Mouse (Mus musculus) midbrain, embryonic 11.5 days (tissue): ENCODE measurements around the gene Vps13d. TPM values are rescaled to one million over a fixed set of nuclear protein-coding genes. Genes with fewer than 3 reads are reported as not detected.

Experiments
- ATAC-seq: fragments of 200-750 bp; cut with Nextera tagmentation; 2 replicates; pipeline ENCODE4 v1.8.0; 2017; ENCODE audit warnings: moderate TSS enrichment, moderate library complexity; ENCODE audit not compliant: low FRiP score
- DNase-seq: peaks from one replicate; pipeline ENCODE4 v3.0.0; 2015; ENCODE audit warnings: low spot score; ENCODE audit errors: missing footprints
- H3K27ac ChIP-seq: fragments of 300-500 bp; sonication (generic); 2 replicates; pipeline ENCODE4 v1.5.1; 2014; ENCODE audit warnings: low read depth, low read length
- H3K27me3 ChIP-seq: fragments of 300-500 bp; sonication (generic); 2 replicates; pipeline ENCODE4 v1.6.1; 2014; ENCODE audit warnings: mild to moderate bottlenecking, low read length, moderate library complexity, mixed read lengths; ENCODE audit not compliant: control insufficient read depth, insufficient read depth
- H3K36me3 ChIP-seq: fragments of 300-500 bp; sonication (generic); 2 replicates; pipeline ENCODE4 v1.6.1; 2014; ENCODE audit warnings: mild to moderate bottlenecking, low read length, moderate library complexity, mixed read lengths; ENCODE audit not compliant: control insufficient read depth, insufficient read depth
- H3K4me1 ChIP-seq: fragments of 300-500 bp; sonication (generic); 2 replicates; pipeline ENCODE4 v1.6.1; 2014; ENCODE audit warnings: low read length; ENCODE audit not compliant: control insufficient read depth, insufficient read depth
- H3K4me2 ChIP-seq: fragments of 300-500 bp; sonication (generic); 2 replicates; pipeline ENCODE4 v1.6.1; 2014; ENCODE audit warnings: mild to moderate bottlenecking, moderate library complexity
- H3K4me3 ChIP-seq: fragments of 300-500 bp; sonication (generic); 2 replicates; pipeline ENCODE4 v1.5.1; 2014; ENCODE audit warnings: low read depth, low read length
- H3K9ac ChIP-seq: fragments of 300-500 bp; sonication (generic); 2 replicates; pipeline ENCODE4 v1.6.1; 2014; ENCODE audit warnings: low read length
- H3K9me3 ChIP-seq: fragments of 300-500 bp; sonication (generic); 2 replicates; pipeline ENCODE4 v1.6.1; 2016; ENCODE audit warnings: low read length; ENCODE audit not compliant: control insufficient read depth
- WGBS: fragments of 180-500 bp; shearing (Covaris S2); extraction: QIAGEN DNeasy Blood & Tissue Kit; methylation state at CpG from one replicate; pipeline ENCODE4 v1.1.7; 2014; 5-methylcytosine and 5-hydroxymethylcytosine counted together
- polyA plus RNA-seq: library from polyadenylated mRNA; unstranded; fragments of >200 nt; fragmentation: Nextera tagmentation; extraction: Ambion mirVana; gene quantifications from 2 replicates; pipeline ENCODE4 v1.2.1, GENCODE M21; 2014

Gene Vps13d
- polyA plus RNA-seq, 1 experiment from 2014 or later: 8.7 TPM

DNA sequence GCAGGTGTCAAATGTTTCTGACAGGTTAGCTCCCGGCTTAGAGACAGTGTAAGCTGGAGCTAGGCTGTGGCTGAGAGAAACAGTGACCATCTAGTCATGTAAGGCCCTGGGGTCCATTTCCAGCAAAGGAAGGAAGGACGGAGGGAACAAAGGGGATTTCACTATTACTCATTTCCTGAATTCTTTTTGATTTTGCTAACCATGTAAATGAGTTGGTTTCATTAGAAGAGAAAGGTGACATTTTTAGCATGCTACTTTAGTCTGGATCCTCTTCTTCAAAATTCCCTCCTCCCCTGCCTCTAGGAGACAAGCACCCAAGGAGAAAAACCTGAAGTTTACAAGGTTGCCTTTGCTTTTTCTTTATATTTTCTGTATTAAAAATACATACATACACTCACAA, 214.7 kb downstream of the Vps13d start:
- 82% methylated on average over 2 of the region's 2 CpGs for WGBS
- Histone ChIP-seq H3K9me3 (no peaks in the 10 kb centered on the region), H3K4me2 (no peak overlapping the region), H3K27ac (no peak overlapping the region), H3K36me3 (no peaks in the 10 kb centered on the region), H3K27me3 (no peaks in the 10 kb centered on the region), H3K4me1 (0 out of 2 replicates have a peak, but pooled peaks cover 2% of the 10 kb centered on the region), H3K4me3 (no peak overlapping the region), H3K9ac (no peak overlapping the region)
- DNase-seq: no peak
- no peak for ATAC-seq

GRCm38 (mm10) chr4:144978039-144978438, 216.8 kb downstream of the Vps13d start:
- Histone ChIP-seq H3K27me3 (no peaks in the 10 kb centered on the region), H3K4me3 (no peak overlapping the region), H3K4me1 (no peaks in the 10 kb centered on the region), H3K9ac (no peak overlapping the region), H3K27ac (no peak overlapping the region), H3K4me2 (no peak overlapping the region), H3K36me3 (0 out of 2 replicates have a peak, but pooled peaks cover 2% of the 10 kb centered on the region), H3K9me3 (no peaks in the 10 kb centered on the region)
- 93% methylated on average over 6 of the region's 6 CpGs for WGBS
- no peak for ATAC-seq
- no peak for DNase-seq

DNA sequence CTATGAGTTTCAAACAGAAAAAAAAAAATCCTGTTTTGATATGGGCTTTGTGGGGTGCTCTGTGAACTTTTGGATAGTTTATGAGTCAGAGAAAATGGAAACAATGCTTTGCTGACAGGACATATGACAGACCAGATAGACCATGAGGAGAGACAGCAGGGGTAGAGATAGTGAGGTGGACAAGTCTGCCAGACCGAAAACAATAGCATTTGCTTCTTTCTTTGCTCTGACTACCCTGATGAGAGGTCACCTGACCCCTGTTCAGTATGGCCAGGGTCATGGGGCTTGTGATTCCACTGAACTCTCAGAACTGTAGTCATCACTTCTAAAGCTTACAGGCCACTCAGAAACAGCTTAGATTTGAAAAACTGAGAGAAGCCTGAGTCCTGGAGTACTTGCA, 217.7 kb downstream of the Vps13d start:
- no peak overlapping the region for H3K4me3 ChIP-seq
- no peaks in the 10 kb centered on the region for H3K4me1 ChIP-seq
- H3K27me3 ChIP-seq: no peaks in the 10 kb centered on the region
- H3K9ac ChIP-seq: no peak overlapping the region
- H3K4me2 ChIP-seq: no peak overlapping the region
- no peak for DNase-seq
- whole genome bisulfite sequencing: 58% methylated on average over 1 of the region's 1 CpGs
- no peak for ATAC-seq
- H3K9me3 ChIP-seq: no peaks in the 10 kb centered on the region
- 0 out of 2 replicates have a peak, but pooled peaks cover 2% of the 10 kb centered on the region for H3K36me3 ChIP-seq
- no peak overlapping the region for H3K27ac ChIP-seq

DNA sequence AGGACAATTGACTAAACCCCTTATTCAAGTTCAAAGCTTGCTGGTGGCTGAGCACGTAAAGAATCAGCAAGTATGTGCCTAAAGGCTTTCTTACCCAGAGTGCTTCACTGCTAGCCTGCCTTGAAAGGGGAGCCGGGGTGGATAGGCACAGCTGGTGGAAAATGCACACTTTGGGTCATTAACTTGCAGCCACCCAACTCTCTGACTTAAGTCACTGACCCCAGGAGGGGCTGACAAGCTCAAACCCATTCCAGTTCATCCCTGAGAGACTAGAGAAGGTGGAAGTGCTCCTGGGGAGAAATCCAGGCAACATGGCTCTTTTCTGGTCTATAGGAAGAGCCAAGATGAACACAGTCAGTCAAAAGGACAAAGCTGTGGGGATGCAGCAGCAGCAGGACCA, 219.3 kb downstream of the Vps13d start:
- Histone ChIP-seq H3K4me1 (no peaks in the 10 kb centered on the region), H3K9ac (no peak overlapping the region), H3K36me3 (0 out of 2 replicates have a peak, but pooled peaks cover 2% of the 10 kb centered on the region), H3K27me3 (no peaks in the 10 kb centered on the region), H3K4me2 (no peak overlapping the region), H3K9me3 (no peaks in the 10 kb centered on the region), H3K27ac (no peak overlapping the region), H3K4me3 (no peak overlapping the region)
- no peak for ATAC-seq
- DNase-seq: no peak
- WGBS: 29% methylated on average over 2 of the region's 2 CpGs

DNA sequence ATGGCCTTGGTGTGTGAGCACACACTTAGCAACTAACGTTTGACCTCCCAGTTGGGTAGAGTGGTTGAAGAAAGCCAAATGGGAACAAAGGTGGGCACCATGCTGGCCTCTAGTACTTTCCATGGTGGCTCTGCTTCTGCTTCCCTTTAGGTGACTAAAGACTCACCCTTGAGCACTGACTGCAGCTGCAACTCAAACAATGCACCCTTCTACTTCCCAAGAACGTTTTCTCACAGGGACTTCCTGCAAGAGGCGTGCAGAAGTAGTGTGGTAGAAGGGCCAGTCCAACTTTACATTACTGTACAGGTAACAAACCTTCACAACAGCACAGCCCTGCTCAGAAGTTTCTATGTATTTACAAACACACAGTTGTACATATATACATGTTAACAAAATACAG, 220.3 kb downstream of the Vps13d start:
- Histone ChIP-seq H3K27ac (no peak overlapping the region), H3K4me3 (no peak overlapping the region), H3K9me3 (no peaks in the 10 kb centered on the region), H3K4me2 (no peak overlapping the region), H3K4me1 (no peaks in the 10 kb centered on the region), H3K36me3 (0 out of 2 replicates have a peak, but pooled peaks cover 2% of the 10 kb centered on the region), H3K9ac (no peak overlapping the region), H3K27me3 (no peaks in the 10 kb centered on the region)
- 77% methylated on average over 3 of the region's 3 CpGs for WGBS
- DNase-seq: no peak
- ATAC-seq: no peak

DNA sequence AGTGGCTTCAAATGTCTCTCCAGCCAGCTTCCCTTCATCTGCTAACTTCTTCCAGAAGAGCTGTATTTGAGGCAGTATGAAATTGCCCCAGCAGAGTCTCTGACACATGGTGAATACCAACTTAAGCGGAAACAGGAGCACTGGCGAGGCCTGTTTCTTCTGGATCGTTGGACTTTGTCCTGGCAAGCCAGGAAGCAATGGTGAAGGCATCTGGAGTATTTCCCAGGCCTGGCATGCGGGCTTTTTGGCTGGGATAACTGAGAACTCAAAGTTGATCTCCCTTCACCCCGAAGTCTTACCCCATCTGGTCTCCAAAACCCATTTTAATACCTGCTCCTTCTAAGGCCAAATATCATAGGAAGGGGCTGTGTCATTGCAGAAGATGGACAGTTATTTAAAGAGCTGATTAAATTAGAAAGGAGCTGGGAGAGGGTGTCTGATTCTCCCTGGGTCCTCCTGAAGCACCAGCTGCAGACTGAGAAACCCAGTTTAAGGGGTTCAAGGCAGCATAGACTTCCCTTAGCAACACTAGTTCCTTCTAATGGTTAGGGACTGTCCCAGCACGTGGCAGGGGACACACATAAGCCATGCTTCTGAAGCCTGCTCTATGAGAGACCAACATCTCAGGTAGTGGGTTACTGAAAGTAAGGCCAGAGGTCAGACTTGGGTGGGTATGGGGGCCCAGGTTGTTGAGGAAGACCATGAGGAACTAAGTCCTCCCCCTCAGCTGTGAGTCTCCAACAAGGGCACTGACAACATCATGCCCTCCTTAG, 221.7 kb downstream of the Vps13d start:
- ATAC-seq: no peak
- H3K27me3 ChIP-seq: no peaks in the 10 kb centered on the region
- 0 out of 2 replicates have a peak, but pooled peaks cover 2% of the 10 kb centered on the region for H3K36me3 ChIP-seq
- no peak for DNase-seq
- no peak overlapping the region for H3K4me3 ChIP-seq
- 92% methylated on average over 6 of the region's 6 CpGs for WGBS
- H3K4me2 ChIP-seq: no peak overlapping the region
- H3K9me3 ChIP-seq: no peaks in the 10 kb centered on the region
- no peak overlapping the region for H3K27ac ChIP-seq
- H3K4me1 ChIP-seq: no peaks in the 10 kb centered on the region
- H3K9ac ChIP-seq: no peak overlapping the region

GRCm38 (mm10) chr4:144971048-144971447, 223.8 kb downstream of the Vps13d start:
- DNase-seq: no peak
- H3K4me1 ChIP-seq: no peaks in the 10 kb centered on the region
- H3K36me3 ChIP-seq: 0 out of 2 replicates have a peak, but pooled peaks cover 2% of the 10 kb centered on the region
- H3K9me3 ChIP-seq: no peaks in the 10 kb centered on the region
- H3K27me3 ChIP-seq: no peaks in the 10 kb centered on the region
- 94% methylated on average over 2 of the region's 2 CpGs for WGBS
- no peak overlapping the region for H3K4me3 ChIP-seq
- no peak overlapping the region for H3K27ac ChIP-seq
- H3K9ac ChIP-seq: no peak overlapping the region
- no peak for ATAC-seq
- no peak overlapping the region for H3K4me2 ChIP-seq

GRCm38 (mm10) chr4:144969030-144969429, 225.8 kb downstream of the Vps13d start:
- no peak for ATAC-seq
- 85% methylated on average over 6 of the region's 6 CpGs for WGBS
- Histone ChIP-seq H3K9ac (no peak overlapping the region), H3K27ac (no peak overlapping the region), H3K4me1 (no peaks in the 10 kb centered on the region), H3K9me3 (no peaks in the 10 kb centered on the region), H3K36me3 (no peaks in the 10 kb centered on the region), H3K4me3 (no peak overlapping the region), H3K4me2 (no peak overlapping the region), H3K27me3 (no peaks in the 10 kb centered on the region)
- no peak for DNase-seq

DNA sequence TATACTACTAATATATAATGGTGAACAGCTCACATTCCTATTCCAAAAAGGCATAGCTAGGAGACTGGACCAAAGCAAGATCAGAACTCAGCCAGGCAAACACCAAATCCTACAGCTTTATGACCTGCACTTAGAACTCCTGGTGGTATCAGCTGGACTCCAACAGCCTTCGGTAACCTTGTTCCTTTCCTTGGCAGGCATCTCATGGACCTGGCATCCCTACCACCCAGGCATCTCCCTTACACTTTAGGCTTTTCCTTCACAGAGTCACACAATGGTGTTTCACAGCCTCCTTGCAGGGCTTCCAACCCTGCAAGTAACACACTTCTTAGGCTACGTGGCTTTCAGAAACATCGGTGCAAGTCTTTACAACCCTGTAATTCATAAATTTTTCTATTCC, 226.4 kb downstream of the Vps13d start:
- no peak overlapping the region for H3K9ac ChIP-seq
- ATAC-seq (no peak), DNase-seq (no peak)
- H3K27ac ChIP-seq: no peak overlapping the region
- H3K9me3 ChIP-seq: no peaks in the 10 kb centered on the region
- no peaks in the 10 kb centered on the region for H3K36me3 ChIP-seq
- H3K27me3 ChIP-seq: no peaks in the 10 kb centered on the region
- no peak overlapping the region for H3K4me3 ChIP-seq
- no peak overlapping the region for H3K4me2 ChIP-seq
- no peaks in the 10 kb centered on the region for H3K4me1 ChIP-seq
- WGBS: 92% methylated on average over 3 of the region's 3 CpGs
